Mouse (Mus musculus): Measurements from ENCODE around the gene Tmx4.
"Not testable (repeated sequence)": the region's sequence is repeated elsewhere in the genome, so short reads cannot be mapped to it uniquely, and the experiment has no call there.

Gene Tmx4

GRCm38 (mm10) chr2:134643514-134644300 lies at the start of gene Tmx4:
Gene Tmx4 (minus strand): TSS chr2:134644145.
- peak; percentile 98 for DNase-seq (ENCODE audit: low spot score in 2 of 2)

GRCm38 (mm10) chr2:134692125-134692524 lies 48.2 kb upstream of the Tmx4 start:
- DNase-seq (ENCODE audit: low spot score in 2 of 2): no peak

- no peak for DNase-seq (ENCODE audit: low spot score in 2 of 2)
These were observed 47.1 kb upstream of the Tmx4 start for GRCm38 (mm10) chr2:134691055-134691454.

DNA sequence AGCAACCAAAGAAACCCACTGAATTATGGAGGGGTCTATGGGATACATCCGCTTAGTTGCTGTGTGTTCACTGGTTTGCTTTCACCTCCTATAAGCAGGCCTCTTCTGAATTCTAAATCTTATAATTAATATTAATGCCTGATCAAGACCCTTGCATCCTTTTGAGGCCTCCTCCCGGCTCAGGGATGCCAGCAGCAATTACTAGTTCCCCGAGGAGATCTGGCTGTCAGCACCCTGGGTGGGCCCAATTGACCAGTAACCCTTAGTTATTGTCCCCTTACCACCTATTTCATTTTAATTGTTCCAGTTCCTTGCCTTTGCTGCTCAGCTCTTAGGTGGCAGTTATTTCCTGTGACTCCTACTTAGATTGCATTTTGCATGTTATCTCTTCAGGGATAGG lies 38.4 kb upstream of the Tmx4 start:
- no peak for DNase-seq (ENCODE audit: low spot score in 2 of 2)

GRCm38 (mm10) chr2:134681271-134681961 lies 37.5 kb upstream of the Tmx4 start:
- DNase-seq (ENCODE audit: low spot score in 2 of 2): peak in 1 of 2 experiments; percentile 25

DNA sequence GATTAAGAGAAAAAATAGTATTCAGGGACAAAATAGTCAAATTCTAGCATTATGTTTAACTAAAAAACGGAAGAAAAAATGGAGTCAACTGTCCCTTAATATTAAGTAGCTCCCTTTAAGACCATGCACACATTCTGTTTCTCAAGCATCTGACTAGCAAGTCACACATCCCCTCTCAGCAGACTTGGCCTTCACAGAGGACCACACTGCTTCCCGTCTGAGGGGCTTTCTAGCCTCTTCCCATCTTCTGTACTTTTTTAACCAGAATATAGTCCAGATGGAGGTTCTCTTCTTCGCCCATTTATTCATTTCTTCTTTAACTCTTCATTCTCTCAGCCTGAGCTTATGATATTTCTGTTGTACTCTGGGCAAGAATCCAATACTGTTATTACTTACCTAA lies 35.6 kb upstream of the Tmx4 start:
- DNase-seq (ENCODE audit: low spot score in 2 of 2): no peak

GRCm38 (mm10) chr2:134675465-134675864 lies 31.5 kb upstream of the Tmx4 start:
- no peak for DNase-seq (ENCODE audit: low spot score in 2 of 2)

- peak in 1 of 2 experiments; percentile 45 for DNase-seq (ENCODE audit: low spot score in 2 of 2)
These were observed 29.7 kb upstream of the Tmx4 start for GRCm38 (mm10) chr2:134673604-134674003.

DNA sequence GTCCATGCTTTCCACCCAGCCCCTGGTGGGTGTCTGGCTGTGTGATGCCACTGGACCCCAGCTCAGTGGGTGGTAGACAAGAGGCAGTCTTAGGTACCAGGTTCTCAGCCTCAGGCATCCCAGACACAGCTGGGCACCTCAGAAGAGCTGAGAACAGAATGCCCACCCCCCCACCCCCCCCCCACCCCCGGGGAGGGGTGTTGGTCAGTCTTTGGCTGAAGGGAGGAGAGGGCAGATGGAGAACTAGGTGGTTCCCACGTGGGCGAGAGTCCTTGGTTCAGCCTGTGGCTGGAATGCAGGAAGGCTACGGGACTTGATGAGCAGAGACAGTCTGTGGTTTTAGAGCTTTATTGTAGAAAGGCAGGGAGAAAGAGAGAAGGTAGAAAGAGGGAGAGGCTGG lies 12.5 kb upstream of the Tmx4 start:
- DNase-seq (ENCODE audit: low spot score in 2 of 2): no peak

DNA sequence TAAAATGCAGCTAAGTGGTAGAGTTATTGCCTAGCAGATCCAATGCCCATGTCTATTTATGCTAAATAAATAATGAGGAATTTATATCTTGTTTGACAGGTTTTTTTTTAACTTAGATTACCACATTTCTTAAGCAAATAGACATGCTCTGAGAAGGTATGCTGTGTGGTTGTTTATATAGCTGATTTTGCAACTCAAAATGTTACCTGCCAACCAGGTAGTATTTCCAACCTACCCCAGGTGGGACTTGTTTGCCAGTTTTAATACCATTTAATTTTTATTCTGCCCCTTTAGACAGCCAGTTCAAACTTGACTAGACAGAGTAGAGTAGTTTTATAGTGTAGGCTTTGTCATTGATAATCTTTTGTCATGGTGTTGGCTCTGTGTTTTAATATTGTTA lies 10.7 kb upstream of the Tmx4 start:
- no peak for DNase-seq (ENCODE audit: low spot score in 2 of 2)

DNA sequence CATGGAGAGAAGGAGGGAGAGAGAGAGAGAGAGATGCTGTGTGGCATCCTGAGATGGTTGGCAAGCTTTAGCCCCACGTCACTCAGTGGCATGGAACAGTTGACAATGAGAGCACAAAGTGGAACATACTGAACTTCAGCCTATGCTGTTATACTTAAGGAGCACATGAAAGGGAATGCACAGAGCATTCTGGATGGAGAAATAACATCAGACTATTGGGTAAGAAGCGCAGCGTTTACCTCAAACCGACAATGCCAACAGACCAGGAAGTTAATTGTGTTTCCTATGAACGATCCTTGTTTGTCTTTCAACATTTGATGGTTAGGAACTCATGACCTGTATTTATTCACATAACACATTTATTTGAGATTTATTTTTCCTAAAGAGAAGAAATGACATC lies 8.8 kb upstream of the Tmx4 start:
- no peak for DNase-seq (ENCODE audit: low spot score in 2 of 2)

DNA sequence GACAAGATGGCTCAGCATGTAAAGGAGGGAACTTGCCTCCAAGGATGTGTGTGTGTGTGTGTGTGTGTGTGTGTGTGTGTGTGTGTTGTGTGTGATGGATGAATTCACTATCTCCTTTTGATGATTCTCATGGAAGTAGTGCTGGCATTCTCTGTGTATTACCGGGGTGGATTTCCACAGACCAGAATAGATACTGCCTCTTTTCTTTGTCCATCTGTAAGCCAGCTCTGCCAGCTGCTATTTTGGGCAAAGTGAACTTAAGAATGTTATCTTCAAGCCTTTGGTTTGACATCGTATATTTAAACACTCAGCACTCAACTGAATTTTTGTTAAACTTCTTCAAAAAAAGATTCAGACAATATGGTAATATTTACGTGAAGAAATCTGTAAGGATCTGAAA lies 5.1 kb upstream of the Tmx4 start:
- no peak for DNase-seq (ENCODE audit: low spot score in 2 of 2)

DNA sequence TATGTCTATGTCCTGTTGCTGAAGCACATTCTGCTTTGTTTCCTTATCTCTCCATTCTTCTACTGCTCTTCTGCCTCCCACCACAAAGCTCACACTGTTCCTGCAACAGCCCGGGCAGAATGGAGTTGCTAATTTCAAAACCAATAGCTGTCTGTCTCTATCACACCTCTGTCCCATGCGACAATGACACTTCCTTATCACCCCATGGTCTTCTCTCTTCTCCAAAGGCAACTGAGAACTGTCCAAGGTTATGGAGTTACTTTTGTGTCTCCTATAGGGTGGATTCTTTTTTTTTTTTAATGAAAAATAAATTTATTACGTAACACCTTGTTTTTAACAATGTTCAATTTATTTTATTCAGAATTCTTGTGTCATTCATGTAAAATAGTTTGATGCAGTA lies 1.8 kb upstream of the Tmx4 start:
- DNase-seq (ENCODE audit: low spot score in 2 of 2): no peak

- DNase-seq (ENCODE audit: low spot score in 2 of 2): no peak
These were observed 1.2 kb upstream of the Tmx4 start for GRCm38 (mm10) chr2:134645166-134645565.

DNA sequence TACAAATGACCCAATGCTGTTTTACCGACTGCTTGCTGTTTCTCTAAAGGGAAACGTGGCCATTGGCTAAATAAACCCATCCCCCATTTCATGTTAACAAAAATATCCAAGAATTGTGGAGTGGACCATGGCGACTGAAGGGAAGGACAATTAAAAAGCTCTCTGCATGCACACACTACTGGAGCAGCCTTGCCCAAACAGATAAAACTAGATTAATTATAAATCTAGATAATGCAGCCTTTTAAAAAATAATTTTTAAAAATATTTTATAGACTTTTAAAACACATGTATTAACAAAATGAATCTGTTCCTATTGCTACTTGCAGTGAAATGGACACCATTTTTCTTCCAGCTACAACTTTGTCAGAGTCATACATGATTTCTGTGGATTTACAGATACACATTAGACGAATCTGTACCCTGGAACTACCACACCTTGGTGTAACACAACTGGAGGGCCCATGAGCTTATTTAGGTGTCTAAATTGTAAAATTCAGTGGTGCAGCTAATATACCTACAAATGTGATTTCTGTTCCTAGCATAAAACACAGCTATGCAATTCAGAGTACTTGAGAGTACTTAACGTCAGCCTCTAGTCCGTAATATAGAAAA lies 462 bp upstream of the Tmx4 start:
- no peak for DNase-seq (ENCODE audit: low spot score in 2 of 2)

GRCm38 (mm10) chr2:134642377-134642776 lies 1.6 kb downstream of the Tmx4 start:
- DNase-seq (ENCODE audit: low spot score in 2 of 2): no peak

DNA sequence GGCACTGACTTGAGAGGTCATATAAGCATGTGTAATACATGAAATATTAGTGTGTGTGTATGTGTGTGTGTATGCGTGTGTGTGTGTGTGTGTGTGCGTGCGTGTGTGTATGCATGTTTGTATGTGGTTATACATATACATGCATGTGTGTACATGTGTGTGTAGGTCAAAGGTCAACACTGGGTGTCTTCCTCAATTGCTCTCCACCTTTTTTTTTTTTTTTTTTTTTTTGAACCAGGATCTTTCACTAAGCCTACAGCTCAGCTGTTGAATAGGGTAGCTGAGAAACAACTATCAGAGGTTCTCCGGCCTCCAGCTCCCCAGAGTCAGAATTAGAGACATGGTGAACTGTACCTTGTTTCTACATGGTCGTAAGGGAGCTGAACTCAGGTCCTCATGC lies 2.6 kb downstream of the Tmx4 start:
- no peak for DNase-seq (ENCODE audit: low spot score in 2 of 2)

GRCm38 (mm10) chr2:134640398-134640797 lies 3.5 kb downstream of the Tmx4 start:
- DNase-seq (ENCODE audit: low spot score in 2 of 2): no peak

GRCm38 (mm10) chr2:134628541-134628940 lies 15.4 kb downstream of the Tmx4 start:
- not testable (repeated sequence) for DNase-seq (ENCODE audit: low spot score in 2 of 2)

GRCm38 (mm10) chr2:134604935-134605334 lies 39.0 kb downstream of the Tmx4 start:
- no peak for DNase-seq (ENCODE audit: low spot score in 2 of 2)

- no peak for DNase-seq (ENCODE audit: low spot score in 2 of 2)
These were observed 52.8 kb downstream of the Tmx4 start for GRCm38 (mm10) chr2:134591081-134591694.

DNA sequence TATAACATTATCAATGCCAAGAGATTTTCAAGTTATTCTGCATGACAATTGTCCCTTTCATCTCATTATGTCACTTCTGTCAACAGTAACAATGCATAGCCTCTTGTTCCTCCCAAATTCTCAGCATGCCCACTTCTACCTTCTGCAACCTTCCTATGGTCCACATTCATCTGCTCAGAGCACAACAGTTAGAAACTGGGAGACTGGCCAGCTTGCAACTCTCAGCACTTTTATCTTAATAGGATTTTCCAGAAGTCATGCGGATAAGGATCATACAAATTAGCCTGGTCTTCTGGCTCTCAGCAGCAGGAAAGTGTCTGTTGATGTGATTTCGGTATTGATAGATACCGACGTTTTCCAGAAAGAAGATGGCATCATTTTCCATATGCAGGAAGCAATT lies 58.7 kb downstream of the Tmx4 start:
- no peak for DNase-seq (ENCODE audit: low spot score in 2 of 2)
